Mouse (Mus musculus) c-Kit-positive CD71-positive TER-119-negative erythroid progenitor cells, embryonic 14.5 days (primary cell): Measurements from ENCODE around the gene Fbxo45.
A peak's percentile ranks its signal among the peaks of the same experiment; 100 is the strongest.
"Not testable (repeated sequence)": the region's sequence is repeated elsewhere in the genome, so short reads cannot be mapped to it uniquely, and the experiment has no call there.

Experiments used
- DNase-seq: peaks from one replicate; pipeline ENCODE4 v3.0.0-alpha.2; 2013; ENCODE audit warnings: low read depth

Fbxo45 gene

GRCm38 (mm10) chr16:32246952-32247370 lies at the start of gene Fbxo45, which contains the start of gene Wdr53:
TSS of gene Fbxo45 (minus strand) at chr16:32247158.
TSS of gene Wdr53 (plus strand) at chr16:32247227.
- DNase-seq = peak; percentile 94

DNA sequence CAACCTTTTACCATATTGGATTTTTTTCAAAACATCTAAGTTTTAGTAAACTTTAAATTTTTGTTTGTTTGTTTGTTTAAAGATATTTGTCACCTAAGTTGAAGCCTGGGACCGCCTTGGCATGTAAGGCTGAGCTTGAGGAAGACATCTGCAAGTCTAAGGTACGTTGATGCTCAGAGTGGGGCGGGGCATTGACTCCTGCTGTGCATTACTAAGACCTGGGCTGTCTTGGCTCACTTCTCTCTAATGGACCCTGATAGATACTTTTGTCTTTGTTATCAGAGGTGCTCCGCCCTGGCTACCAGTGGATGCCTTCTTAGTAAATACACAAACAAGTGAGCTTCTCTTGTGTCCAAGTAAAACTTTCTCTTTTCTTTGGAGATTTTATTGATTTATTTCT lies 44.9 kb upstream of the Fbxo45 start:
- DNase-seq = no peak

DNA sequence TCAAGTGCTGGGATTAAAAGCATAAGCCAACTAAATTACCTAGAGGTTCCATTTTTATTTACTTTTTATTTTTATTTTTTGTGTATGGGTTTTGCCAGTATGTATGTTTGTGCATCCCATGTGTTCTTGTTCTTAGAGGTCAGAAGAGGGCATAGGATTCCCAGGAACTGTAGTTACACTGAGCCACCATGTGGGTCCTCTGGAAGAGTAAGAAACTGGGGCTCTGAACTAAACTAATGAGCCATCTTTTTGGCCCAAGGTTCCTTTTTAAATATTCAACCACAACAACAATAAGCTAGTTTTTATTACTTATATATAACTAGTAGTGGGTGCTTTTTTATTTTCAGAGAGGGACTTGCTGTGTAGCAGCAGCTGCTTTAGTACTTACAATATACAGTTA lies 35.6 kb upstream of the Fbxo45 start:
- DNase-seq = no peak

DNA sequence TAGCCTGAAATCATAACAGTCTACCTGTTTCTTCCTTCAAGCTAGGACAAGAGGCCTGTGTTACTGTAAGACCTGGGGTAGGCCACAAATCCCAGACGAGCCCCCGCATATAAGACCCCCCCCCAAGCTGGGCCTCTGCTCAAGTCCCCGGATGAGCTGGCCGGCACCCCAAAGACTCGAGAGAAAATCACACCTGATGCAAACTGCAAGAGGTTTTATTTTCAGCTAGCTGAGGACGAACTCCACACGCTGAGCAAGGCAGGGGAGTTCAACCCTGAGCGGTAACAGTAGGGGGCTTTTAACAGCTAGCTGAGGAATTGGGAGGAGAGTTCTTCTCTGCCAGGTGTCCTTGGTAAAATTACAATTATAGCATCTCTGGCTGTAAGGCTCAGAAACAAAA lies 33.3 kb upstream of the Fbxo45 start:
- DNase-seq = no peak

GRCm38 (mm10) chr16:32278396-32278795 lies 31.4 kb upstream of the Fbxo45 start:
- DNase-seq = no peak

DNA sequence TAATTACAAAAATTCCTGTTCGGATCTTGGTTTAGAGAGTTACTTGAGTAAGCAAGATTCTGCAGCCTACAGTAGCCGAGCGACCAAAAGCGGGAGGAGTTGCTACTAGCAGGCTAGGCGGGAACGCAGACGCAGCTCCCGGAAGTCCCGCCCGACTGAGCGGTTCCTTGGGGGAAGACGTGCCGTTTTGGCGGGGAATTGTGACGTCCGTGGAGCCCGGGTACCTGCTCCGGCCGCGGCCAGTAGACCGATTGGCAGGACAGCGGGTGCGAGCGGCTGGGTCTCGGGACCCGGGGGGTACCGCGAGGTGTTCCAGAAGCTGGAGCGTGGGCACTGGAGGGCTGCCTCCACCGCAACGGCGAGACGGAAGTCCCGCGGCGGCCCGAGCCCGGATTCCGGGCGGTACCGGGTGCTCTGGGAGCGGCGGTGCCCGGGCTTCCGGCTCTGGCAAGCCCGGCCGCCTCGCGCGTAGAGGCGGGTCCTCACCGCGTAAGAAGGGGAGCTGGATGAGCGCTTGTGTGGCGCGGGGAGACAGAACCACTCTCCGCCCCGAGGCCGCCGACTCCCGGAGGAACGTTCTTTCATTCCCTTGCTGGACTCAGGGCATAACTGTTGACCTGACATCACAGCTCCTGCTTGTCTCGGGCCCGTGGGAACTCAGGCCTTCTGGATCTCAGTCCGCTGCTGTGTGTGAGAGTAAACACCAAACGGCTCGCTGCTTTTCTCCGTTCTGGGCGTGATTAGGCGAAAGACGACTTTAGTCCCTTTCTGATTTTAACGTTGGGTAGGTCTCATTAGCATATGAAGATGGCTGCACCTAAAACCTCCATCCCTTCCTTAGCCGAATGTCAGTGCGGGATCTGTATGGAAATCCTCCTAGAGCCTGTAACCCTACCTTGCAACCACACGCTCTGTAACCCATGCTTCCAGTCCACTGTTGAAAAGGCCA lies 30.6 kb upstream of the Fbxo45 start, which contains the start of gene Rnf168:
Gene Rnf168, plus strand, starts transcription at position 152 of the 949 bp plus-strand sequence.
- peak; percentile 90 for DNase-seq

GRCm38 (mm10) chr16:32275830-32276229 lies 28.9 kb upstream of the Fbxo45 start:
- DNase-seq = no peak

DNA sequence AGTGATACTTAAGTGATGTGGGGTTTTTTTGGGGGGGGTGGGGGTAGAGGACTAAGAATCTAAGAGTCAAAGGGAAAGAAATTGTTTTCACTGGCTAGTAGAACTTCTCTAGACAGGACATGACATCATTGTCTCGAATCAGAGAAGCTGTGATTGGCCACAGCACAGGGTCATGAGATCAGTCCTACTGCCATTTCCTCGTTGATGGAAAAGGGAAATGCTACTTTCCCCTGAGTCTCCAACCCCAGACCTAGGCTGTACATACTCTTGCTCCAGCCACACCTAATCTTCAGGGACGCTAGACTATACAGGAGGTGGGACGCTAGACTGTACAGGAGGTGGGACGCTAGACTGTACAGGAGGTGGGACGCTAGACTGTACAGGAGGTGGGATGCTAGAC lies 28.1 kb upstream of the Fbxo45 start:
- DNase-seq = no peak

GRCm38 (mm10) chr16:32273338-32273737 lies 26.4 kb upstream of the Fbxo45 start:
- no peak for DNase-seq

GRCm38 (mm10) chr16:32271291-32271690 lies 24.3 kb upstream of the Fbxo45 start, which contains the start of gene Smco1:
TSS of gene Smco1 (plus strand) at chr16:32271468.
- DNase-seq = no peak

- DNase-seq = not testable (repeated sequence)
Measured at GRCm38 (mm10) chr16:32264225-32264624, 17.3 kb upstream of the Fbxo45 start.

GRCm38 (mm10) chr16:32246351-32246791 lies 587 bp downstream of the Fbxo45 start:
- DNase-seq = peak; percentile 40

GRCm38 (mm10) chr16:32243901-32244300 lies 3.1 kb downstream of the Fbxo45 start:
- DNase-seq = no peak

GRCm38 (mm10) chr16:32239428-32240312 lies 7.3 kb downstream of the Fbxo45 start:
- DNase-seq = no peak

DNA sequence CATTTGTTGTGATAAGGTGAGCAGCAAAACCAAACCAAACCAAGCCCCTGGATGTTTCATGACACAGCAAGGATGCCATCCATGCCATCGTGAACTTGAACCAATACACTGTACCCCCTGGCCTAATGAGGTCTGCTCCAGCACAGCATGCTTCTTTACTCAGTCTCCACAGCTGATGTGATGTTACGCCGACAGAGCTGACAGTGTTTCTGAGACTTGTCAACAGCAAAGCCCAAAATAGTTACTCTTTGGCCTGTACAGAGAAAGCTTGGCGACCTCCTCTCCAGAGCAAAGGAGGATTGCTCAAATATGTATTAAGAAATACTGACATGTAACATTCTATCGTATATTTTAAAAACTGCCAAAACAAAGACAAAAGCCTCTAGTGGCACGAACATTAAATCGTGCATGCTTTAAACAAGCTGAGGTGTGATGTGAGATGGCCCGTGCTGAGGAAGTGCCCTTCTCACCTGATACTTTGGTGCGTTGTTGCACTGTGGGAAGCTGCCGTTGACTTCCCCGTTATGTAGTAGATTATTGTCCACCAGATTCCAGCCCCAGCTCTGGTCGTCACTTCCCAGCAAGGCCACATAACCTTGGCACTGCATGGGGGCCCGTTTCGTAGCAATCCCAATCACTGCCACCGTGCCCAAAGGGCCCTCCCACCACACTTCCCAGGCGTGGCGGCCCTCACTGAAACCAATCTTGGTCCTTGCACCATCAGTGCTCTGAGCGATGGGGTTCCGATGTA lies 8.9 kb downstream of the Fbxo45 start:
- DNase-seq = no peak

DNA sequence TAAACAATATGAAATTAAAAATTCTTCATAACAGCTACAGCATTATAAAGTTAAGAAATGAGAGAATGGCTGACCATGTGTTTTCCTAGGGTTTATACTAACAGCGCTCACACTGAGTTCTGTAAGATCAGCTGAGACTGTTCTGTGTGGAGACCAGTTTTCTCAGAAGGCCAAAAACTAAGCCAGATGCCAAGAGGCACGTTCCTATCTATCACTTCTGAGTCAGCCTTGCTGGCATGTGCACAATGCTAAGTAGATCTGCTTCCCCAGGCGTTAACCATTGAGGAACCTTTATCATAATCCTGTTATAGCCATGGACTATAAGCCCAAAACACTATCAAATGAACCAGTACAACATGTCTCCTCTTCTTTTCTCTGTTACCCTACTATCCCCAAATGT lies 14.9 kb downstream of the Fbxo45 start:
- DNase-seq = not testable (repeated sequence)

DNA sequence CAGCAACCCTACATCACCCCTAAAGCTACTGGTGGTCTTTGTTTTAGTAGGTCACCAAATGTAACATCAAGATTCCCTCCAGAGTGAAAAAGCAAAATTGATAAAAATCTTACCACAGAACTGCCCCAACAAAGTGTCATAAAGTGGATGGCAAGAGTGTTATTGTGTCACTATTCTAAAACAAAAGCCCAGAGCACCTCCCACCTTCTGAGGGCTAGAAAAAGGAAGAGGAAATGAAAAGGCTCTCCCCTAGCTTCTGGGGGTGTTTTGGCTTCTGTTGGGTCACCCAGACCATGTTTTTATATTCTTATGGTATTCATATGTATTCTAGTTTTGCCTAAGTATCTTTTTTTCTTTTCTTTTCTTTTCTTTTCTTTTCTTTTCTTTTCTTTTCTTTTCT lies 24.6 kb downstream of the Fbxo45 start:
- no peak for DNase-seq

- no peak for DNase-seq
Measured at GRCm38 (mm10) chr16:32221803-32222202, 25.2 kb downstream of the Fbxo45 start.

- no peak for DNase-seq
Measured at GRCm38 (mm10) chr16:32214804-32215576, 32.0 kb downstream of the Fbxo45 start.

- DNase-seq = no peak
Measured at GRCm38 (mm10) chr16:32214156-32214555, 32.8 kb downstream of the Fbxo45 start.

- no peak for DNase-seq
Measured at GRCm38 (mm10) chr16:32204902-32205301, 42.1 kb downstream of the Fbxo45 start.
